Mouse (Mus musculus) ovary, postnatal 14 days (tissue): ENCODE data around the gene Tlx2.

Experiments used
- DNase-seq: peaks from one replicate; pipeline ENCODE4 v3.0.0; 2022; ENCODE audit warnings: low spot score

The Tlx2 gene

GRCm38 (mm10) chr6:83054871-83055431 lies 15.1 kb downstream of the Tlx2 start, which contains the start of gene Htra2:
TSS of gene Htra2 (minus strand) at chr6:83055273.
- peak; percentile 29 for DNase-seq

GRCm38 (mm10) chr6:83054074-83054851 lies 15.8 kb downstream of the Tlx2 start, which contains the start of gene Aup1:
TSS of gene Aup1 (plus strand) at chr6:83054521.
- peak; percentile 89 for DNase-seq

- no peak for DNase-seq
Observed at GRCm38 (mm10) chr6:83053136-83053960, 16.7 kb downstream of the Tlx2 start.

GRCm38 (mm10) chr6:83049367-83049766 lies 20.7 kb downstream of the Tlx2 start:
- DNase-seq, result no peak

GRCm38 (mm10) chr6:83044742-83045141 lies 25.4 kb downstream of the Tlx2 start:
- DNase-seq, result no peak

GRCm38 (mm10) chr6:83043993-83044392 lies 26.1 kb downstream of the Tlx2 start:
- no peak for DNase-seq

- no peak for DNase-seq
Observed at GRCm38 (mm10) chr6:83043561-83043960, 26.5 kb downstream of the Tlx2 start.

GRCm38 (mm10) chr6:83040601-83041000 lies 29.5 kb downstream of the Tlx2 start:
- no peak for DNase-seq

- peak; percentile 90 for DNase-seq
Observed at GRCm38 (mm10) chr6:83038496-83039012, 31.5 kb downstream of the Tlx2 start.

- DNase-seq, result no peak
Observed at GRCm38 (mm10) chr6:83037188-83037587, 32.9 kb downstream of the Tlx2 start.

GRCm38 (mm10) chr6:83034463-83035055 lies 35.5 kb downstream of the Tlx2 start:
- DNase-seq, result no peak

- peak; percentile 59 for DNase-seq
Observed at GRCm38 (mm10) chr6:83033249-83034185, 36.6 kb downstream of the Tlx2 start, which contains the start of the genes Dok1 and Loxl3. TSS of gene Dok1 (minus strand) at chr6:83033471. TSS of gene Loxl3 (plus strand) at chr6:83034173.

GRCm38 (mm10) chr6:83032769-83033191 lies 37.3 kb downstream of the Tlx2 start:
- peak; percentile 27 for DNase-seq

GRCm38 (mm10) chr6:83031921-83032590 lies 38.0 kb downstream of the Tlx2 start:
- DNase-seq, result no peak

- no peak for DNase-seq
Observed at GRCm38 (mm10) chr6:83031111-83031510, 39.0 kb downstream of the Tlx2 start.

- no peak for DNase-seq
Observed at GRCm38 (mm10) chr6:83029777-83030176, 40.3 kb downstream of the Tlx2 start.

GRCm38 (mm10) chr6:83027706-83028105 lies 42.4 kb downstream of the Tlx2 start:
- DNase-seq, result no peak

- no peak for DNase-seq
Observed at GRCm38 (mm10) chr6:83027293-83027692, 42.8 kb downstream of the Tlx2 start.

GRCm38 (mm10) chr6:83025221-83025620 lies 44.9 kb downstream of the Tlx2 start:
- no peak for DNase-seq

GRCm38 (mm10) chr6:83024421-83024820 lies 45.7 kb downstream of the Tlx2 start:
- no peak for DNase-seq
